Mouse (Mus musculus): ENCODE results near the gene Rgs3. TPM values are rescaled to one million over a fixed set of nuclear protein-coding genes. Genes with fewer than 3 reads are reported as not detected.

The Rgs3 gene
- polyA plus RNA-seq, 1 experiment from 2014 or later, result 6.6 TPM

GRCm38 (mm10) chr4:62619965-62620244, 60.3 kb downstream of the Rgs3 start:
- no peak overlapping the region for H3K4me2 ChIP-seq (ENCODE audit: low read depth, low read length)
- H3K9ac ChIP-seq (replicated peaks), result no peak overlapping the region
- H3K27ac ChIP-seq (ENCODE audit: low read depth), result peak overlapping the region; percentile 44
- H3K4me1 ChIP-seq (ENCODE audit: insufficient read depth), result no peaks in the 10 kb centered on the region
- H3K9me3 ChIP-seq (ENCODE audit: low read length), result no peaks in the 10 kb centered on the region
- ATAC-seq, result no peak
- no peak overlapping the region for H3K4me3 ChIP-seq (ENCODE audit: low read depth, low read length)
- 72% methylated on average over 3 of the region's 3 CpGs for whole genome bisulfite sequencing (ENCODE audit: insufficient replicate concordance)
- H3K36me3 ChIP-seq (replicated peaks; ENCODE audit: insufficient read depth, low read length), result no peaks in the 10 kb centered on the region
- TF ChIP-seq EP300 (IDR thresholded peaks at IDR 0.05; ENCODE audit: low read depth), result no peak
- no peak for TF ChIP-seq CTCF (IDR thresholded peaks at IDR 0.05; ENCODE audit: low read depth)
- no peak for DNase-seq
- H3K27me3 ChIP-seq (ENCODE audit: insufficient read depth, low read length), result no peaks in the 10 kb centered on the region

GRCm38 (mm10) chr4:62621151-62621550, 61.5 kb downstream of the Rgs3 start:
- Histone ChIP-seq H3K9me3 (ENCODE audit: low read length) (no peaks in the 10 kb centered on the region), H3K27me3 (ENCODE audit: insufficient read depth, low read length) (no peaks in the 10 kb centered on the region), H3K4me1 (ENCODE audit: insufficient read depth) (no peaks in the 10 kb centered on the region), H3K27ac (ENCODE audit: low read depth) (0 out of 2 replicates have a peak overlapping the region, but pooled peaks have one; percentile 59), H3K4me3 (ENCODE audit: low read depth, low read length) (no peak overlapping the region), H3K4me2 (ENCODE audit: low read depth, low read length) (peak overlapping the region; percentile 22; the same call in 1 of the 2 replicates), H3K9ac (replicated peaks) (no peak overlapping the region), H3K36me3 (replicated peaks; ENCODE audit: insufficient read depth, low read length) (no peaks in the 10 kb centered on the region)
- 81% methylated on average over 9 of the region's 9 CpGs for WGBS (ENCODE audit: insufficient replicate concordance)
- no peak for ATAC-seq
- DNase-seq, result no peak
- TF ChIP-seq EP300 (IDR thresholded peaks at IDR 0.05; ENCODE audit: low read depth) (no peak), CTCF (IDR thresholded peaks at IDR 0.05; ENCODE audit: low read depth) (no peak)

GRCm38 (mm10) chr4:62621880-62622675, 62.4 kb downstream of the Rgs3 start:
- ATAC-seq (no peak), DNase-seq (no peak)
- Histone ChIP-seq H3K36me3 (replicated peaks; ENCODE audit: insufficient read depth, low read length) (no peaks in the 10 kb centered on the region), H3K9ac (replicated peaks) (peak overlapping the region; percentile 3; the same call in 1 of the 2 replicates), H3K27me3 (ENCODE audit: insufficient read depth, low read length) (no peaks in the 10 kb centered on the region), H3K4me2 (ENCODE audit: low read depth, low read length) (no peak overlapping the region), H3K27ac (ENCODE audit: low read depth) (peak overlapping the region; percentile 59), H3K9me3 (ENCODE audit: low read length) (no peaks in the 10 kb centered on the region), H3K4me3 (ENCODE audit: low read depth, low read length) (0 out of 2 replicates have a peak overlapping the region, but pooled peaks have one; percentile 2), H3K4me1 (ENCODE audit: insufficient read depth) (no peaks in the 10 kb centered on the region)
- TF ChIP-seq EP300 (IDR thresholded peaks at IDR 0.05; ENCODE audit: low read depth) (no peak), CTCF (IDR thresholded peaks at IDR 0.05; ENCODE audit: low read depth) (no peak)
- 67% methylated on average over 14 of the region's 14 CpGs for WGBS (ENCODE audit: insufficient replicate concordance)

GRCm38 (mm10) chr4:62623251-62624015, 63.8 kb downstream of the Rgs3 start:
- Histone ChIP-seq H3K4me1 (ENCODE audit: insufficient read depth) (no peaks in the 10 kb centered on the region), H3K9me3 (ENCODE audit: low read length) (no peaks in the 10 kb centered on the region), H3K27ac (ENCODE audit: low read depth) (no peak overlapping the region), H3K36me3 (replicated peaks; ENCODE audit: insufficient read depth, low read length) (no peaks in the 10 kb centered on the region), H3K9ac (replicated peaks) (no peak overlapping the region), H3K4me2 (ENCODE audit: low read depth, low read length) (no peak overlapping the region), H3K4me3 (ENCODE audit: low read depth, low read length) (no peak overlapping the region), H3K27me3 (ENCODE audit: insufficient read depth, low read length) (no peaks in the 10 kb centered on the region)
- ATAC-seq (no peak), DNase-seq (no peak)
- TF ChIP-seq CTCF (IDR thresholded peaks at IDR 0.05; ENCODE audit: low read depth) (no peak), EP300 (IDR thresholded peaks at IDR 0.05; ENCODE audit: low read depth) (no peak)
- WGBS (ENCODE audit: insufficient replicate concordance), result 78% methylated on average over 13 of the region's 13 CpGs

GRCm38 (mm10) chr4:62624679-62625450, 65.2 kb downstream of the Rgs3 start:
- Histone ChIP-seq H3K4me1 (ENCODE audit: insufficient read depth) (0 out of 2 replicates have a peak, but pooled peaks cover 3% of the 10 kb centered on the region), H3K9ac (replicated peaks) (no peak overlapping the region), H3K4me3 (ENCODE audit: low read depth, low read length) (no peak overlapping the region), H3K9me3 (ENCODE audit: low read length) (no peaks in the 10 kb centered on the region), H3K36me3 (replicated peaks; ENCODE audit: insufficient read depth, low read length) (no peaks in the 10 kb centered on the region), H3K27ac (ENCODE audit: low read depth) (no peak overlapping the region), H3K27me3 (ENCODE audit: insufficient read depth, low read length) (no peaks in the 10 kb centered on the region), H3K4me2 (ENCODE audit: low read depth, low read length) (no peak overlapping the region)
- no peak for DNase-seq
- TF ChIP-seq CTCF (IDR thresholded peaks at IDR 0.05; ENCODE audit: low read depth) (no peak), EP300 (IDR thresholded peaks at IDR 0.05; ENCODE audit: low read depth) (no peak)
- WGBS (ENCODE audit: insufficient replicate concordance), result 74% methylated on average over 15 of the region's 15 CpGs
- ATAC-seq, result no peak

Measured in liver, postnatal 0 days (tissue).